7 mouse cellular contexts compared by ENCODE assay signal in genomic region chr12:32954216-32955021, GRCm38 (mm10). TPM values are rescaled to one million over a fixed set of nuclear protein-coding genes. Genes with fewer than 3 reads are reported as not detected.
DNase-seq lines count a peak whose midpoint lies in the region; ATAC-seq and TF ChIP-seq lines count a peak whose summit lies in the region.

No protein-coding gene starts in this region.

- H3K9me3 ChIP-seq in forebrain, embryonic 16.5 days (ENCODE audit: control insufficient read depth, low read length) = no peaks in the 10 kb centered on the region
- H3K9me3 ChIP-seq in limb, embryonic 10.5 days (replicated peaks) = no peaks in the 10 kb centered on the region
- H3K9me3 ChIP-seq in midbrain, embryonic 12.5 days = no peaks in the 10 kb centered on the region

- H3K36me3 ChIP-seq in spleen, adult 2 months (ENCODE audit: control insufficient read depth, insufficient read depth, low read length) = no peaks in the 10 kb centered on the region
- no peaks in the 10 kb centered on the region for H3K36me3 ChIP-seq in forebrain, embryonic 16.5 days (ENCODE audit: control insufficient read depth, insufficient read depth)
- H3K36me3 ChIP-seq in limb, embryonic 10.5 days = no peaks in the 10 kb centered on the region
- H3K36me3 ChIP-seq in midbrain, embryonic 12.5 days = no peaks in the 10 kb centered on the region

- TF ChIP-seq POLR2A in spleen, adult 2 months (IDR thresholded peaks at IDR 0.05; ENCODE audit: low read depth, low read length) = no peak
- TF ChIP-seq POLR2A in bone marrow macrophage, adult 2 months (IDR thresholded peaks at IDR 0.05; ENCODE audit: borderline replicate concordance, low read depth, low read length) = peak; percentile 76; the same call in 1 of the 2 replicates

- H3K27me3 ChIP-seq in spleen, adult 2 months (ENCODE audit: control insufficient read depth, insufficient read depth, low read length) = no peaks in the 10 kb centered on the region
- no peaks in the 10 kb centered on the region for H3K27me3 ChIP-seq in forebrain, embryonic 16.5 days (replicated peaks; ENCODE audit: control insufficient read depth, insufficient read depth, low read length)
- no peaks in the 10 kb centered on the region for H3K27me3 ChIP-seq in limb, embryonic 10.5 days (ENCODE audit: low read depth, poor library complexity, severe bottlenecking)
- no peaks in the 10 kb centered on the region for H3K27me3 ChIP-seq in midbrain, embryonic 12.5 days

- H3K27ac ChIP-seq in spleen, adult 2 months (ENCODE audit: insufficient read depth, low read length) = peak overlapping the region; percentile 98
- H3K27ac ChIP-seq in bone marrow macrophage, adult 2 months (ENCODE audit: insufficient read depth, low read depth, low read length) = peak overlapping the region; percentile 96
- H3K27ac ChIP-seq in forebrain, embryonic 16.5 days (ENCODE audit: low read length) = peak overlapping the region; percentile 97
- peak overlapping the region; percentile 93 for H3K27ac ChIP-seq in limb, embryonic 10.5 days
- H3K27ac ChIP-seq in midbrain, embryonic 12.5 days (replicated peaks) = peak overlapping the region; percentile 96

- no peak for TF ChIP-seq CTCF in spleen, adult 2 months (IDR thresholded peaks at IDR 0.05; ENCODE audit: extremely low read depth, insufficient read depth, insufficient read length, insufficient replicate concordance)
- no peak for TF ChIP-seq CTCF in bone marrow macrophage, adult 2 months (IDR thresholded peaks at IDR 0.05; ENCODE audit: low read depth, low read length)

- ATAC-seq in forebrain, embryonic 16.5 days = peak; percentile 63; the same call in 1 of the 2 replicates
- no peak; the same call in 1 of the 2 replicates for ATAC-seq in midbrain, embryonic 12.5 days (ENCODE audit: low FRiP score, low read depth)

- H3K4me1 ChIP-seq in spleen, adult 2 months (ENCODE audit: control insufficient read depth, insufficient read depth, insufficient read length) = peaks cover 7% of the 10 kb centered on the region; the same call in 1 of the 2 replicates
- H3K4me1 ChIP-seq in bone marrow macrophage, adult 2 months (ENCODE audit: control insufficient read depth, insufficient read depth, low read length) = peaks cover 13% of the 10 kb centered on the region
- peaks cover 9% of the 10 kb centered on the region for H3K4me1 ChIP-seq in forebrain, embryonic 16.5 days (replicated peaks; ENCODE audit: control insufficient read depth, insufficient read depth, low read length)
- H3K4me1 ChIP-seq in limb, embryonic 10.5 days = peaks cover 25% of the 10 kb centered on the region
- peaks cover 12% of the 10 kb centered on the region for H3K4me1 ChIP-seq in midbrain, embryonic 12.5 days

- peak overlapping the region; percentile 93 for H3K4me3 ChIP-seq in spleen, adult 2 months (ENCODE audit: extremely low read depth, insufficient read depth, insufficient read length)
- peak overlapping the region; percentile 100 for H3K4me3 ChIP-seq in bone marrow macrophage, adult 2 months (ENCODE audit: insufficient read depth, low read length)
- peak overlapping the region; percentile 83 for H3K4me3 ChIP-seq in forebrain, embryonic 16.5 days (replicated peaks; ENCODE audit: low read length)
- H3K4me3 ChIP-seq in limb, embryonic 10.5 days = peak overlapping the region; percentile 70
- H3K4me3 ChIP-seq in midbrain, embryonic 12.5 days = peak overlapping the region; percentile 76

- H3K4me2 ChIP-seq in forebrain, embryonic 16.5 days (ENCODE audit: low read length) = peak overlapping the region; percentile 71
- H3K4me2 ChIP-seq in midbrain, embryonic 12.5 days (replicated peaks) = peak overlapping the region; percentile 71

- under 1% methylated on average over 71 of the region's 71 CpGs for WGBS in spleen, adult 2 months
- WGBS in forebrain, embryonic 16.5 days = under 1% methylated on average over 71 of the region's 71 CpGs
- WGBS in limb, embryonic 10.5 days = under 1% methylated on average over 71 of the region's 71 CpGs
- under 1% methylated on average over 68 of the region's 71 CpGs for WGBS in midbrain, embryonic 12.5 days

- peak overlapping the region; percentile 80 for H3K9ac ChIP-seq in forebrain, embryonic 16.5 days (replicated peaks; ENCODE audit: low read depth, low read length)
- peak overlapping the region; percentile 81 for H3K9ac ChIP-seq in midbrain, embryonic 12.5 days (replicated peaks)

- peak; percentile 62 to 72 for DNase-seq in spleen, adult 2 months (ENCODE audit: low read depth in 1 of 2, low spot score in 2 of 2)
- no peak for DNase-seq in spleen, postnatal 4 days (ENCODE audit: low spot score in 2 of 2)
- DNase-seq in limb, embryonic 10.5 days (ENCODE audit: low spot score) = peak; percentile 68
- no peak for DNase-seq in retina, embryonic 14.5 days (ENCODE audit: low spot score)

RNA-seq across cellular contexts. Expression of gene Sypl, which starts 0.7 kb away (rescaled TPM):
- 25.7 and 36.9 TPM in 2 replicates for polyA plus RNA-seq in spleen, adult 2 months (2012; rRNA removed)
- polyA plus RNA-seq in bone marrow macrophage, adult 2 months (2012; ENCODE audit: insufficient read depth, insufficient read length, missing spikeins) = 117 and 125 TPM in 2 replicates
- polyA plus RNA-seq in forebrain, embryonic 16.5 days (2015; fragmentation: Nextera tagmentation; extraction: Ambion mirVana) = 37.8 and 47.8 TPM in 2 replicates
- polyA plus RNA-seq in limb, embryonic 10.5 days (2016; fragmentation: Nextera tagmentation; extraction: Ambion mirVana) = 55.7 and 58.7 TPM in 2 replicates
- polyA plus RNA-seq in midbrain, embryonic 12.5 days (2016; fragmentation: Nextera tagmentation; extraction: Ambion mirVana) = 39.9 and 41.0 TPM in 2 replicates

Comparison
In these comparisons a context has a peak if more than half of its experiments do, and no peak if none do; other contexts are left out.
1. DNase-seq: peak in spleen, adult 2 months (2 of 2) and limb, embryonic 10.5 days (single experiment); none in spleen, postnatal 4 days (0 of 2) and retina, embryonic 14.5 days (single experiment).
2. Peak in every context shown above with its lines, with median percentiles within 50 percentile points of each other: H3K27ac ChIP-seq and H3K4me3 ChIP-seq.